Mouse (Mus musculus) MN1 (cell line): Measurements from ENCODE around the gene Tbxas1.

ENCODE experiments used
- DNase-seq: peaks from one replicate; pipeline ENCODE4 v3.0.0-alpha.2; 2016; ENCODE audit warnings: low spot score

Tbxas1 gene

DNA sequence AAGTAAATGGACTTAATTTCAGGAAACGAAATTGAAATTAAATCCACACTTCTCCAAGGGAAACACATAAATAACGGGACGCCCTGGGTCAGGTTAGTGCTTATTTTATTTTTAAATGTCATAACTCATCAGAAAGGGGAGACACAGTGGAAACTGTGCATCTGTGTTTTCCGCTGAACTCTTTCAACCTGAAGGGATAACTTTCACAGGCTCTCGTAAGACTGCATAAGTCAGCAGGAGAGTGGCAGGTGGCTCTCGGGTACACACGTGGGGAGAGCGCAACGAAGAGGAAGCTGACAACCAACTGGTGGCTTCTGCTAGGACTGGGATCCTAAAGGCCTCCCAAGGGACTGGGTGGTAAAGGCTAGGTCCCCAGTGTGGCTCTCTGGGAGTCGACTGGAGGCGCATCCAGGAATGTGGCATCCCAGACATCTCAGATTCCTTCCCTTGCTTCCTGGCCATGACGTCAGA, 128.8 kb downstream of the Tbxas1 start:
- no peak for DNase-seq

DNA sequence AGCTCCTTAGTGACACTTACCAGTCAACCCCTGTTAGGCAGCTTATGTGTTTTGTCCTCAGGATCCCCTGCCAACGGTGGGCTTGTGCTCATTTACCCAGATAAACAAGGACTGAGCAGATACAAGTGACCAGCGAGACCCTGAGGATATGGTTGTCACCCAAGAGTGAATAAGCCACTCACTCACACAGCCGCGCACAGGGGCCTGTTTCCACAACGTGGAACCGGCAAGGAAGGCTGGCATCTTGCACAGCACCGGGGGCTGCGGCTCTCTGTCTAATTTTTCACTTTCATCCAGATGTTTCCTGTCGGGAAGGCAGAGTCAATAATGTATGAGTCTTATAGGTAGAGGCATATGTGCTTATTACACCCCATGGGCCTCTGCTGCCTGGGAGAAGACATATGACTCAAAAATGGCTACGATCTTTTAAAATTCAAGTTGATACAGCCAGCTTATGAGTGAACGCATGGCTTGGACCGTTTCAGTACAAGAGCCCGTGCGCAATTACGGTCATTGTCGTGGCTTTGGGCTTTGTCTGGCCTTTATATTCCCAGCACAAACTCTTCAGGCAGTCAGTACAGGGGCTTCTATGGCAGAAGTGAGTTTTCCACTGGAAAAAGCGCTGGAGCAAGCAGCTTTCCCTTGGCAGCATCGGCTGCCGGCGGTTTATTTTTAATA, 130.2 kb downstream of the Tbxas1 start:
- no peak for DNase-seq

DNA sequence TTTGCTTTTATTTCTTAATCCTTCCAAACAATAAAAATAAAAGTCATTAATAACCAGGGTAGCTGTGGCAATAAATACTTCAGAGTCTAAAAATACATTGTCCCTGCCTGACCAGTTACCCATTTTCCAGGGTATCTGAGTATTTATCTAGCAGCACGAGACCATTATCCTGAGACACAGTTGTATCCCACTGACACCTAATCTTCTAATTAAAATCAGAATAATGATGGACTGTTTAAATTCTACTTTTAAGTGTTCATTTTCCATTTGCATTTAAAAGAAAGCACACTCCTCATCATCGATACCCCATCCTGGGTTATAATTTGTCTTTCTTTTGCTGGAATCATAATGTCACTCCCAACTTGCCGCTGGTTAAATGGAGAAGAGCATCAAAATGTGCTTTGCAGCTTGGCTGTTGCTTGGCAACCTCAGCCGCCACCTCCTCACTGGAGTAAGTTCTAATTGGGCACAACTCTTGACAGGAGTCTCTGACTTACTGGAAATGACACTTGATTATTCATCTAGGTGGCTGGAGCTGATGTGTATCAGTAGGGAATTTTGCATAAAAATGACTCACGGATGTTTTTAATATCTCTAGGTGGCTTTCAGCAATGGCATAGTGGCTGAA, 130.9 kb downstream of the Tbxas1 start:
- DNase-seq: no peak

DNA sequence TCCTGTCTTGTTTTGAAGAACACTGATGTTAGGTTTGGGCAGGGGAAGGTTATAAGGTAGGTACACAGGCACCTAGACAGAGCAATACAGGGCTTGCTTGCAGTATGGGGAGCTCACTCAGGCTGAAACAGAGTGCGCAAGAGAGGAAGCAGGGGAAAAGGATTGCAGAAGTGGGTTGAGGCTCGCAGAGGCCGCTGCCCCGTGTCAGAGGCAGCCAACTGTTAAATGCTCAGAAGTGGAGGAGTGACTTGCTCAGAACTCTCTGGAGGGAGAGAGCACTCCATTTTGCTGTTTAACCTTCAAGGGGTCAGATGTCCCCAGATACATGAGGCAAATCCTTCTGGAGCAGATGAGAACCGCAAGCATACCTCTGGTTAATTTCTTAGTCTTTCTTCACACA, 132.0 kb downstream of the Tbxas1 start:
- no peak for DNase-seq

GRCm38 (mm10) chr6:39008116-39008515, 132.9 kb downstream of the Tbxas1 start:
- no peak for DNase-seq

DNA sequence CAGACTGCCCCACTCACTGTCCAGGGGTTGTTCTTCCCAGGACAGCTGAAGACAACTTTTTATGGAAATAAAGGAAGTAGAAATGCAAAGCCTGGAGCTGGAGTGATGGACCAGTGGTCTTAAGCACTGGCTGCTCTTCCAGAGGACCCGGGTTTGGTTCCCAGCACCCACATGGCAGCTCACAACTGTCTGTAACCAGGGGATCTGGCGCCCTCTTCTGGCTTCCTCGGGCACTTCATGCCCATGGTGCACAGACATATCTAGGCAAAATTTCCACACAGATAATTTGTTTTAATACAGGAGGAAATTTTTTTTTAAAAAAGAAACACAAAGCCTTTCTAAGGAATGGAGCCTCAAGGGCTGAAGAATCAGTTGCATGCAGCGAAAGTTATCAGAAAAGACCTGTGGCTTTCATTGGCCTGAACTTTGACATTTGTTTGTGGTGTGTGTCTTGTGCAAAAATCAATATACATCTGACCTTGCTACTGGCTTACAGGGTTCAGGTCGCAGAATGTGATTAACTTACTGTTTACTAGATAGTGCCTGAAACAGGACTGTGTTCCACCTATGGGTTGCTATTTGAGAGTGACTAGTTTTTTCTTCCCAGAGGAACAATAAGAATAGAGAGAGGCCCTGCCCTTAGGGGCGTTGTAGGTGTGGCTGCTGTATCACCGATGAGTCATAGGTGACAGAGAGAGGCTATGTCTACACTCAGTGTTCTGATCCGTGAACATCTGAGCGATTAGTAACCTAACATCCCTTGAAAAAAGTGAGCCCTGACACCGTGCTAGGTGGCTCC, 138.0 kb downstream of the Tbxas1 start:
- no peak for DNase-seq

- DNase-seq: no peak
These were observed 142.7 kb downstream of the Tbxas1 start for GRCm38 (mm10) chr6:39017942-39018341.

- no peak for DNase-seq
These were observed 143.6 kb downstream of the Tbxas1 start for GRCm38 (mm10) chr6:39018805-39019204.

DNA sequence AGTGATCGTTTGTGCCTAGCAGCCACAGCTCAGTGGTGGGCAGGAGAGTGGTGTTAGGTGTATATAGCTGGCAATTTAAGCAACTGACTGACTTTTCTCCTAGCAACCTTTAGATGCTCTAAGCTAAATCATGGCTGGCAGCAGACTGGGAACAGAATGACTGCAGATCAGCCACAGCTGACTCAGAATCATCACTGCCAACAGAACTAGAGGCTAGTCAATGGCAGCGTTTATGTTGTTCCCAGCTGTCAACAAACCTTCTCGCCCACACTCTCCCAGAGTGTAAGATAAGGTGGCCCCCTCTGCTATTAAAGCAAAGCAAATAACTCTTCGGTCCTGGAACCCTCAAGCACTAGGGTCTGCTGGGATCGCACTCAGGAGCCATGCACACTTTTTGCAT, 144.0 kb downstream of the Tbxas1 start:
- DNase-seq: no peak

GRCm38 (mm10) chr6:39021909-39022308, 146.7 kb downstream of the Tbxas1 start:
- DNase-seq: no peak

GRCm38 (mm10) chr6:39022461-39023181, 147.4 kb downstream of the Tbxas1 start:
- DNase-seq: no peak

DNA sequence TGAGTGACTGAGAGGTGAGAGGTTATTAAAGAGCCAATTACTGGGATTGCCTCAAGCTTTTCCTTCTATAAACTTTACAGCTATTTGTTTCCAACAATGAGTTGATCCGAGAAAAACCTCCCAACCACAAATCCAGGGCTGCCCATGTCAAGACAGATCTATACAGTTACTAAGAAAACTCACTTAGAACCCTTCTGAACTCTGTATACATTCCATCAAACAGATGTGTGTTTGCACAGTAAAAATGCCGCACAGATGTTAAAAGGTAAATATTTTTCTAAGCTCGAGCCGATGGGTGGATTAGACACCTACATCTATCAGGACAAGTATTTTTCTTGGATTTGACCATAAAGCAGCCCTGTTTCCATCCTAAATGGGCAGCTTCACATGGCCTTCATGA, 149.4 kb downstream of the Tbxas1 start:
- no peak for DNase-seq

DNA sequence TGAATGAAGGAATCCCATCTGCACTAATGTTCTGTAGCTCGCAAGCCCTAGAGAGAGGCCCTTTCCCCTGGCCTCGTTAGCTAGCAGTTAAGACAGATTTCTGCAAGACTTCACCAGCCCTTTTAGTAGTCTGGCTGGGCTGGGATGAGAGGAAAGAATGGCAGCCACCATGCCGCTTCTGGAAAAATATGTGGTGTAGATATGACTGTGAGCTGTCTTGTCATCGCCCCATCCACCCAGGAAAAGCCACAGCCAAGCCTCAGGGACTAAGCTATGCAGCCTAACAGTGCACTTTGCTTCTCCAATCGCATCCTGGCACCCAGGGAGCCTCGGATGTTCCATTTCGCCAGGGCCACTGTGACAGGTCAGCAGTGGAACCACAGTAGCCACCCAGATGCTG, 149.8 kb downstream of the Tbxas1 start:
- no peak for DNase-seq

- no peak for DNase-seq
These were observed 155.5 kb downstream of the Tbxas1 start for GRCm38 (mm10) chr6:39030714-39031113.

- DNase-seq: no peak
These were observed 158.5 kb downstream of the Tbxas1 start for GRCm38 (mm10) chr6:39033676-39034075.

DNA sequence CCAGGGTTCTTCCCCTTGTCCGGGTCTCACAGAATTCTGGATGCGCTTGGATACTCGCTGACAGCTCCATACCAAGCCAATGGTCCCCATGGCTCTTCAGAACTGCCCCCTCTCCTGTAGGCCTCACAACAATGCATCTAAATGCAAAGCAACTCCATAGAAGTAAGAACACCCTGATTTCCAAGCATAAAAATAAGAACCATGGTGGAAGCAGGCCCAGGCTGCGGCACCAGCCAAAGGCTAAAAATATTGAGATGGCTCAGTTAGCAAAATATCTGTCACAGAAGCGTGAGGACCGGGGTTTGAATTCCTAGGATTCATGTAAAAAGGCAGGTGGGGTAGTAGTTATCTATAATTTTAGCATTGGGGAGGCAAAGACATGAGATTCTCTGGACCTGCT, 159.8 kb downstream of the Tbxas1 start:
- no peak for DNase-seq

DNA sequence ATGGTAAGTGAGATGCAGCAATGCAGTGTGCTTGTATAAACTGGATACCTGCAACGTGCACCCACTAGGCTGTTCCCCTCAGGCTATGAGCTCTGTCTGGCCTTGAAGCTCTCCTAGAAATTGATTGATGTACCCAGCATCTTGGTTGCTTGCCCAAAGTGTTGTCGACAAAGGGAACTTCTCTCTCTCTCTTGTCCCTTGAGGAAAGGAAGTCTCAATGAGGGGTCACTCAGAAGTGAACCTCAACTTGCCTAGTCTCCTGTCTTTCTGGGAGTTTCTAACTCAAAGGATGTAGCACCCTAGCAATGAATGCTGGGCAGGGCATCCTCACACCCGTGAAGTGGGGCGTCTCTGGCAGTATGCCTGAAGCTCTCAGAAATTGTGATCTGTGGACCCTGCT, 161.0 kb downstream of the Tbxas1 start:
- DNase-seq: no peak

DNA sequence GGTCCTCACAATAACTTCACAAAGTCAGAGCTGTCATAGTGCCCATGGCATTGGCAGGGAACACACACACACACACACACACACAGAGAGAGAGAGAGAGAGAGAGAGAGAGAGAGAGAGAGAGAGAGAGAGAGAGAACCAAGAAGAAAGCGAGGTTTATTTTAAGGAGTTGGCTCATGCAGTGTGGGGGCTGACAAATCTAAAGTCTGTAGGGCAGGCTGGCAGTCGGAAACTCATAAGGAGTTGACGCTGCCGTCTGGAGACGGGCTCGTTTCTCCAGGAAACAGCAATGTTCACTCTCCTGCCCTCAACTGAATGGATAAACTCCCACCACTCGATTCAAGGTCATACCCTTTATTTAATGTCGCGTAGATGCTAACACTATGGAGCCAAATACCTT, 165.2 kb downstream of the Tbxas1 start:
- DNase-seq: no peak

DNA sequence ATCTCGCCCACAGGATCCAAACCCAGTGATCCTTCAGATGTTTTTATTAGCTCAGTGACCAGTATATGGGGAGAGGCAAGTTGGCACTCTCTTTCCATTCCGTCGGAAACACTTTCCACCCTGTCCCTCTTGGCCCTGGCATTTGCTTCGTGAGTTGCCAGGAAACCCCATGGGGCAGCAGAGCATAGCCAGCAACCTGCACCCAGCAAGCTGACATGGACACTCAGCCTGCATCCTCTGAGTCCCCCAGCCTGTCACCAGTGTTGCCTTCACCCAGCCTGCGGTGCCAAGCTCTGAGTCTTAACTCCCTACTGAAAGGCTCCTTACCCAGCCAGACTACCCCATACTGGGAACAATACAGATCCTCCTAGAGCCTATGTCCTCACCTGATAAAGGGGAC, 173.9 kb downstream of the Tbxas1 start:
- DNase-seq: no peak

GRCm38 (mm10) chr6:39050836-39051235, 175.6 kb downstream of the Tbxas1 start:
- no peak for DNase-seq

- no peak for DNase-seq
These were observed 176.8 kb downstream of the Tbxas1 start for GRCm38 (mm10) chr6:39051799-39052556.

- no peak for DNase-seq
These were observed 177.4 kb downstream of the Tbxas1 start for GRCm38 (mm10) chr6:39052636-39053035.
